Mouse (Mus musculus): Measurements from ENCODE around the gene Prr7.

GRCm38 (mm10) chr13:55482542-55482941, 18.5 kb downstream of the Prr7 start:
- TF ChIP-seq POLR2A (IDR thresholded peaks at IDR 0.05; ENCODE audit: insufficient read depth, low read depth, low read length): no peak
- peak; percentile 24; the same call in 1 of the 2 replicates for TF ChIP-seq CTCF (IDR thresholded peaks at IDR 0.05)
- no peak for TF ChIP-seq EP300 (IDR thresholded peaks at IDR 0.05; ENCODE audit: insufficient read depth, low read depth, low read length)
